ENCODE assay signal across 22 mouse cellular contexts in genomic region chr11:70897680-70898079, GRCm38 (mm10). TPM values are rescaled to one million over a fixed set of nuclear protein-coding genes. Genes with fewer than 3 reads are reported as not detected.
DNase-seq lines count a peak whose midpoint lies in the region; ATAC-seq lines count a peak whose summit lies in the region.
"Had no signal": no experiment of that assay in that cellular context is flagged by ENCODE, and none has a peak within 500 bp of the region (broad histone marks: within the 10 kb centered on the region; RNA-seq: fewer than 3 reads in every experiment).

No protein-coding gene starts in this region.

- WGBS in lung, embryonic 15.5 days: 65% methylated on average over 3 of the region's 3 CpGs
- 0% methylated on average over 3 of the region's 3 CpGs for whole genome bisulfite sequencing in macrophage (ENCODE audit: missing documents)

- H3K27ac ChIP-seq in lung, embryonic 15.5 days: peak overlapping the region; percentile 63; the same call in 1 of the 2 replicates
- H3K27ac ChIP-seq in macrophage: peak overlapping the region; percentile 67
- H3K27ac ChIP-seq: forebrain, embryonic 10.5 days; hindbrain, postnatal 0 days; left cerebral cortex, adult 2 months; midbrain, embryonic 12.5 days had no signal

- H3K4me1 ChIP-seq in lung, embryonic 15.5 days: no peaks in the 10 kb centered on the region
- H3K4me1 ChIP-seq: forebrain, embryonic 10.5 days; midbrain, embryonic 12.5 days had no signal

- ATAC-seq in lung, embryonic 15.5 days (ENCODE audit: borderline replicate concordance, extremely low read depth, low FRiP score, low TSS enrichment): no peak
- ATAC-seq: activated CD4-positive, CD25-positive, alpha-beta regulatory T cell, adult 4 months; CD4-positive, CD25-positive, alpha-beta regulatory T cell, adult 4 months; hindbrain, postnatal 0 days; intestine, postnatal 0 days had no signal

- peak; percentile 6 to 11 for DNase-seq in spleen, postnatal 36 days (ENCODE audit: low spot score in 2 of 2)
- DNase-seq in spleen, postnatal 4 days (ENCODE audit: low spot score in 2 of 2): no peak
- no peak for DNase-seq in kidney, postnatal 14 days
- no peak for DNase-seq in frontal cortex, postnatal 36 days (ENCODE audit: low spot score in 2 of 2)
- DNase-seq in left cerebral cortex, adult 11 months (ENCODE audit: low spot score): no peak
- DNase-seq: adrenal gland, postnatal 14 days; cerebellum, adult 11 months; cerebellum, postnatal 25 days; gastrocnemius, postnatal 14 days; left cerebral cortex, postnatal 4 days; liver; retina, postnatal 1 day; thymus, postnatal 4 days had no signal

- H3K4me2 ChIP-seq in lung, embryonic 15.5 days: no peak overlapping the region
- H3K4me2 ChIP-seq: midbrain, embryonic 12.5 days had no signal

- no peaks in the 10 kb centered on the region for H3K27me3 ChIP-seq in lung, embryonic 15.5 days
- H3K27me3 ChIP-seq: midbrain, embryonic 12.5 days had no signal

- H3K36me3 ChIP-seq in lung, embryonic 15.5 days: peaks cover 22% of the 10 kb centered on the region
- H3K36me3 ChIP-seq in macrophage (ENCODE audit: inconsistent target): peaks cover 45% of the 10 kb centered on the region

- no peaks in the 10 kb centered on the region for H3K9me3 ChIP-seq in lung, embryonic 15.5 days
- H3K9me3 ChIP-seq: midbrain, embryonic 12.5 days had no signal

- H3K9ac ChIP-seq in lung, embryonic 15.5 days: no peak overlapping the region
- H3K9ac ChIP-seq: midbrain, embryonic 12.5 days had no signal

- no peak overlapping the region for H3K4me3 ChIP-seq in lung, embryonic 15.5 days
- H3K4me3 ChIP-seq in macrophage (ENCODE audit: inconsistent target): no peak overlapping the region
- H3K4me3 ChIP-seq: forebrain, embryonic 10.5 days; left cerebral cortex, adult 2 months; midbrain, embryonic 12.5 days had no signal

- peaks cover 21% of the 10 kb centered on the region for H3K79me2 ChIP-seq in macrophage (ENCODE audit: inconsistent target)

RNA-seq across cellular contexts. Expression of gene Rabep1, which starts 53.1 kb away (rescaled TPM):
- polyA plus RNA-seq in lung, embryonic 15.5 days (2015; fragmentation: Nextera tagmentation; extraction: Ambion mirVana): 29.9 and 32.5 TPM in 2 replicates
- total RNA-seq in macrophage (2018; cell fraction: chromatin; rRNA removed): 100 to 1,000 TPM; 107 to 236 (median 170) TPM
- total RNA-seq in macrophage (2018; cell fraction: cytosol; rRNA removed): 10 to 100 TPM; 37.8 to 63.8 (median 49.3) TPM
- 100 to 1,000 TPM in 13 of 26 experiments, 10 to 100 TPM in 13; 58.5 to 165 (median 99.2) TPM for total RNA-seq in macrophage (2018; cell fraction: nucleus; rRNA removed)
- 27.9 to 38.0 TPM (median 32.0 TPM) in 3 replicates for polyA plus RNA-seq in macrophage (2018)

Comparison
In these comparisons a context has a peak if more than half of its experiments do, and no peak if none do; other contexts are left out.
1. DNase-seq: peak in spleen, postnatal 36 days (2 of 2); none in spleen, postnatal 4 days (0 of 2), kidney, postnatal 14 days (single experiment), frontal cortex, postnatal 36 days (0 of 2) and left cerebral cortex, adult 11 months (single experiment).